Mouse (Mus musculus): ENCODE measurements around the gene Zfp180.

GRCm38 (mm10) chr7:24104403-24104802 lies 22.7 kb downstream of the Zfp180 start:
- TF ChIP-seq CTCF (IDR thresholded peaks at IDR 0.05; ENCODE audit: low read depth, low read length) (no peak), POLR2A (IDR thresholded peaks at IDR 0.05; ENCODE audit: borderline replicate concordance, low read depth, low read length) (no peak)
